Mouse (Mus musculus) stomach, adult 2 months (tissue): ENCODE measurements around the gene Dnah1. TPM values are rescaled to one million over a fixed set of nuclear protein-coding genes. Genes with fewer than 3 reads are reported as not detected.

Experiments
- polyA plus RNA-seq: library from polyadenylated mRNA; depleted of rRNA; stranded (reverse); fragments of >200 nt; gene quantifications from 2 replicates; pipeline ENCODE4 v1.2.3, GENCODE M21; 2012; rRNA removed

The Dnah1 gene
- 0.02 and 0.08 TPM in 2 replicates for polyA plus RNA-seq

GRCm38 (mm10) chr14:31323849-31324792 is at the start of gene Dnah1:
TSS of gene Dnah1 (minus strand) at chr14:31323896.

DNA sequence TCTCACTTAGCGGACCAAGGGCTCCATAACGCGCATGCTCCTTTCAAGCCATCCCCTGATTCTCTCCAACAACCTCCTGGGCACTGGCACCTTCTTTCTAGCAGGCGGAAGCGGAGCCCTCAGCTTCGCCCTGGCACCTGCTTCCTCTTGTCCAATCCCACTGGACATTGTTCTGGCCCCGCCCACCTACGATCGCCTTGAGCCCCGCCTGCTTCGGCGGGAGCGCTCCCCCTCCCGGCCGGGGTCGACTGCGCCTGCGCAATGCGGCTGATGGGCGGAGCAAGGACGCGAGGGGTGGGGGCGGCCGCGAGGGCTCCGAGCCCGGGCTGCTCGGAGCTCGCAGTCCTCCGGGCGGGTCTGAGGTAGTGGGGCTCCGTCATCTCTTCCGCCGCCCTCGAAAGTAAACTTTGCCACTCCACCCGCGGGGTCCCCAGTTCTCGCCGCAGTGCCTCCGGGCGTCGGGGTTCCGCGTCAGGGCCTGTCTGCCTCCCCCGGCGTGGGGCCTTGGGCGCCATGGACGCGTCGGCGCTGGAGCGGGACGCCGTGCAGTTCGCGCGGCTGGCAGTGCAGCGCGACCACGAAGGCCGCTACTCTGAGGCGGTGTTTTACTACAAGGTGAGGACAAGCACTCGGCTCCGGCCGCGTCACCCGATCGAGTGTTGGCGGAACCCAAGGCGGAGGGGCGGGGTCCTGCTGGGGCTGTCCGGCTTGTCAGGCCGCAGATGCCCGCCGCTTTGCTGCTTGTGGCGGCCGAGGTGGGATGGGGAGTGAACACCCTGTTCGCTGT is 12.9 kb upstream of the Dnah1 start, which contains the start of gene Capn7:
Gene Capn7 (plus strand): TSS at position 270 of the 787 bp plus-strand sequence.

DNA sequence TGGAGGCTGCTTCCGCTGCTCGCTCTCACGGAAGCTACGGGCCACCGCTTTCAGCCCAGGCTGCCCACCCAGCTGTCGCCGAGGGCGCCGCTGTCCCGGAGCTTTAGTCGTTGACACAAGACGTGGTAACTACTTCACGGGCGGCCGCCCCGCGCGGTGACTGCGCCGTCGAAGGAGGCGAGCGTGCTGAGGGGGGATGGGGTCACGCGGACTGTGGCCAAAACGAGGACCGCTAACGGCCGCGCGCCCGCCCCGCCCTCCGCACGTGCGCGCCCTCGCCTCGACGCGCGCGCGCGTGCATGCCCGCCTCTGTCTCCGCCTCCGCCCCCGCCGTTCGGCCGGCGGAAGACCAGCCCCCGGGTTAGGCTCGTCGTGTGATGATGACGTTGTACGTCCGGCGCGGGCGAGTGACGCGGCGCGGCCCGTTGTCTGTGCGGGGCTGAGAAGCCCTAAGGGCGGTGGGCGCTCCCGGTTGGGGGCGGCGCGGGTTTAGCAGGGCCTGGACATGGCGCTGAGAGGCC is 72.6 kb downstream of the Dnah1 start, which contains the start of the genes Phf7 and Bap1:
Gene Phf7 (minus strand): TSS at position 234 of the 521 bp plus-strand sequence.
Gene Bap1 (plus strand): TSS at position 367 of the 521 bp plus-strand sequence.

GRCm38 (mm10) chr14:31217666-31218065 is 106.0 kb downstream of the Dnah1 start, which contains the start of gene Sema3g:
TSS of gene Sema3g (plus strand) at chr14:31217860.

DNA sequence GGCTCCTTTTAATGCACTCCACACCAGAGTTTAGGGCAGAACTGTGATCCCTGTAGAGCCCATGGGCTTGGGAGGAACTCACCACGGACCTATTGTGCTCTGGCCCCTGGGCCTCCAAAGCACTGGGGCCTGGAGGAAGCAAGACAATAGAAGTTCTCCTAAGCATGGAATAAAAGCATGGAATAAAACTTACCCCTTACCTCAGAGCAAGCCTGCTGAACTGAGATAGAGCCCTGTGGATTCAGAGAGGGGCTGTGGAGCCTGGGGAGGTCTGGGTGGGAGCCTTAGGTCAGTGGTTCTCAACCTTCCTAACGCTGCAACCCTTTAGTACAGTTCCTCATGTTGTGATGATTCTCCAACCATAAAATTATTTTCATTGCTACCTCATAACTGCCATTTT is 106.8 kb downstream of the Dnah1 start, which contains the start of gene Nisch:
Gene Nisch (minus strand): TSS at position 101 of the 400 bp plus-strand sequence.

Other genes starting within 250 kb of the Dnah1 start
- gene Smim4, start 194.9 kb downstream of the Dnah1 start, polyA plus RNA-seq = 54.8 and 60.7 TPM in 2 replicates
- gene Nt5dc2, start 192.8 kb downstream of the Dnah1 start, polyA plus RNA-seq = 19.2 and 27.5 TPM in 2 replicates
- gene Stab1, start 155.3 kb downstream of the Dnah1 start, polyA plus RNA-seq = 23.4 and 24.9 TPM in 2 replicates
- not detected in 2 replicates for gene Tnnc1, start 115.6 kb downstream of the Dnah1 start, polyA plus RNA-seq
- 89.8 and 106 TPM in 2 replicates for gene Nisch, start 107.0 kb downstream of the Dnah1 start, polyA plus RNA-seq
- gene Sema3g, start 106.0 kb downstream of the Dnah1 start, polyA plus RNA-seq = 1.7 and 2.2 TPM in 2 replicates
- 1.7 and 2.4 TPM in 2 replicates for gene Phf7, start 72.6 kb downstream of the Dnah1 start, polyA plus RNA-seq
- gene Bap1, start 72.4 kb downstream of the Dnah1 start, polyA plus RNA-seq = 17.5 and 18.8 TPM in 2 replicates
- gene Capn7, start 12.7 kb upstream of the Dnah1 start, polyA plus RNA-seq = 2.9 and 4.1 TPM in 2 replicates
- 1.4 TPM in 2 replicates for gene Sh3bp5, start 112.2 kb upstream of the Dnah1 start, polyA plus RNA-seq
- gene Eaf1, start 170.5 kb upstream of the Dnah1 start, polyA plus RNA-seq = 19.3 and 20.4 TPM in 2 replicates
- 0.73 and 1.1 TPM in 2 replicates for gene Mettl6, start 171.1 kb upstream of the Dnah1 start, polyA plus RNA-seq